Mouse (Mus musculus) spleen, postnatal 4 days (tissue): ENCODE measurements around the gene Spop.

Experiments used
- DNase-seq, 2 experiments: peaks; one replicate each; pipeline ENCODE4 v3.0.0; 2022; ENCODE audit warnings: low spot score in 2 of 2

Gene Spop

GRCm38 (mm10) chr11:95519996-95520395 lies 106.1 kb downstream of the Spop start:
- no peak for DNase-seq

GRCm38 (mm10) chr11:95520456-95521072 lies 106.7 kb downstream of the Spop start:
- DNase-seq = peak; percentile 83 to 95

GRCm38 (mm10) chr11:95521563-95521962 lies 107.7 kb downstream of the Spop start:
- DNase-seq = peak; percentile 66 to 86

- DNase-seq = no peak
These were observed 113.4 kb downstream of the Spop start for GRCm38 (mm10) chr11:95527307-95527706.

- no peak for DNase-seq
These were observed 114.4 kb downstream of the Spop start for GRCm38 (mm10) chr11:95528231-95528630.

- DNase-seq = no peak
These were observed 118.6 kb downstream of the Spop start for GRCm38 (mm10) chr11:95532353-95533072.

- DNase-seq = peak; percentile 74 to 93
These were observed 119.7 kb downstream of the Spop start for GRCm38 (mm10) chr11:95533484-95534160.

- no peak for DNase-seq
These were observed 124.7 kb downstream of the Spop start for GRCm38 (mm10) chr11:95538378-95539104.

GRCm38 (mm10) chr11:95540637-95541385 lies 126.9 kb downstream of the Spop start:
- DNase-seq = no peak
